Mouse (Mus musculus) pancreas, adult 10 weeks (tissue): ENCODE data around the gene Tm4sf5. TPM values are rescaled to one million over a fixed set of nuclear protein-coding genes. Genes with fewer than 3 reads are reported as not detected.

Source experiments
- polyA plus RNA-seq: library from polyadenylated mRNA; stranded (reverse); fragments of 350-450 nt; fragmentation: Illumina TruSeq; extraction: RNeasy Lipid Tissue Mini Kit (QIAGEN cat#74804); gene quantifications from one replicate; pipeline ENCODE4 v1.2.3, GENCODE M21; 2015; ENCODE audit warnings: low read depth, low replicate concordance; ENCODE audit not compliant: insufficient read depth

The Tm4sf5 gene
- 0.89 TPM for polyA plus RNA-seq

GRCm38 (mm10) chr11:70504970-70505369 is at the start of gene Tm4sf5:
Gene Tm4sf5 (plus strand): TSS chr11:70505244.

DNA sequence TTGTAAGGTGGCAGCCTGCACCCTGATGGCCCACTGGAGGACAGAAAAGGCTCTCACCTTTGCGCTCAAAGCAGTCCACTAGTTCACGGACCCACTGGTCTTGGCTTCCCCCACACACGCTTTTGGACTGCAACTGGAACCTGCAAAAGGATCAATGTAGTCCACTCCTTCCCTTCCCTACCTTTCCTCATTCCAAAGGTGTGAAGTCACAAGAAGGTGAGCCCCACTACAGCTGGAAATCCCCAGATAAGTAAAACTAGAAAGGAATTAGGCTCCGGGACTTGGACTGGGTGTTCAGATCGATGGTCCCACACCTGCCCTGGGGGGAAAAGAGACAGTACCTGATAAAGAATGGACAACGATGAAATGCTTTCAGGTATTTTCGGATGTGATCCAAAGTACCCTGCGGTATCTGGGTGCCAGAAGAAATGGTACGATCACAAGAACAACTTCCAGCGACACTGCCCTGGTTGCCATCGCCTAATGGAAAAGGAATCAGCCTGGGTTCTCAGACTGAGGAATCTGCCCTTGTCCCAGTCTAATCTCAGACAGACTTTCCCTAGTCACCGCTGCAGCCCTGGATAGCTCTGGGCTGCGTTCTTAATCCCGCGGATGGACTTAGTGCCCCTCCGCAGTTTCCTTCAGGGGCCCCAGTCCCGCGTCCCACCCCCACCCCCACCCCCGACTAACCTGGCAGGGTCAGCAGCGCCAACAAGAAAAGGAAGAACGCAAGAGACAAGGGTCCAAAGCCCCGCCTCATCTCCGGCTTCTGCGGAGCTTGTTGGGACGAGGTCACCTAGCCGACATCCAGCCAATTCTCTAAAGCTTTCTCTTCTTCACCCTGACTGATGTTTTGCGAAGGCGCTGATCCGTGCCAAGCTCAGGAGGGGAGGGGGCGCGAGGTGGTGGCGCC is 46.1 kb upstream of the Tm4sf5 start, which contains the start of gene Zmynd15:
Gene Zmynd15 (plus strand): TSS at position 746 of the 913 bp plus-strand sequence.

DNA sequence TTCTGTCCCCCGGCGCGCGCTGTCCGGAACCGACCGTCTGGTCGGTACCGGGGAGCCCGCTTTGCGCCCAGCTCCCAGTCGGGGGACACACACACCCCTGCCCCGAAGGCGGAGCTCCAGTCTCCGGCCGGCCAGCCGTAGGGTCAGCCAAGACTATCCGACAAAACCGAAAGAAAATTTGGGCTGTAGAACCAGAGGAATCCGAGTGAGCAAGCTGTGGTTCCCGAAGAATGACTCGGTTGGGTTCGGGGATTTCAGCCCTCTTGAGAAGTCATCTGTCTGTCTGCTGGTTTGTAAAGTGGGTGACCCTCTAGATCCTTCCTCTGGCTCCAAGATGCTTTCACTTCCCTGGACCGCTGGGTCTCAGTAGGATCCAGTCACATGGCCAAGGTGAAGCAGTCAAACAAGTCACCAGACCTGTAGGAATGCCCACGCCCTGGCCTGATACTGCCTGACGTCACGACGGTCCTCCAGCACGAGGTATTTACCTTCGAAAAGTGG is 45.4 kb upstream of the Tm4sf5 start, which contains the start of gene Cxcl16:
Gene Cxcl16 (minus strand): TSS at position 384 of the 501 bp plus-strand sequence.

DNA sequence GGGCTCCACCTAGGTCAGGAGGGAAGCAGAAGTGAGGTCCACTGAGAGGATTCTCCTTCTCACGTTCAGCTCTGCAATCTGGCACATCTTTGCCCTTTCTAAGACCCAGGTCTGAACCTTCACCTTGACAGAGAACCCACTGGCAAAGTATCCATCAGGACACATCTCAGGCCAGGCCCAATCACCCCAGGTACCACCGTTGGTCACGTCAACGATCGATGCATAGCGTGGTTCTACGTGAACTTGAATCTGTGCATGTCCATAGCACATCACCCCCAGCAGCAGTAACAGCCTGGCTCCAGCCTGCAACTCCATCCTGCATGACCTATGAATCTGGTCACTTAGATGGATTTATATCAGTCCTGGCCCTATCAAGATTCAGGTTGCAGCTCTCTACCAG is 9.2 kb downstream of the Tm4sf5 start, which contains the start of gene Vmo1:
Gene Vmo1 (minus strand): TSS at position 329 of the 400 bp plus-strand sequence.

DNA sequence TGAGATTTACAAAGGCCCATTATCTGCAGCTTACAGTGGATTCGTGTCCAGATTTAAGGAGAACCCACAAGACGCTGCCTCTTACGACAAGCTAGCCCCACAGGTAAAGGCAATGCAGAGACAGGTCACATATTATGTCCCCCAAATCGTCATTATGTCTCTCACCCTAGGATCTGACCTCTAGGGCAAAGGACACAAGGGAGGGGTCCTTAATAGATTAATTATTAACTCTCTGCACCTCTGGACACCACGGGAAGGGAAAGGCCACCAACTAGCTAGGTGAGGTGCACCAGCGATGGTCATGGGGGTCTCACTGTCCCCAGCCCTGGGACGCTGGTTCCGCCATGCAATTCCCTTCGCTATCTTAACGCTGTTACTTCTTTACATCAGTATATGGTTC is 13.9 kb downstream of the Tm4sf5 start, which contains the start of gene Gltpd2:
Gene Gltpd2 (plus strand): TSS at position 274 of the 400 bp plus-strand sequence.

GRCm38 (mm10) chr11:70525184-70525678 is 20.2 kb downstream of the Tm4sf5 start, which contains the start of gene Psmb6:
Gene Psmb6 (plus strand): TSS chr11:70525367.

GRCm38 (mm10) chr11:70532839-70533238 is 27.8 kb downstream of the Tm4sf5 start, which contains the start of gene Gm40193:
Gene Gm40193 (minus strand): TSS chr11:70532939.

DNA sequence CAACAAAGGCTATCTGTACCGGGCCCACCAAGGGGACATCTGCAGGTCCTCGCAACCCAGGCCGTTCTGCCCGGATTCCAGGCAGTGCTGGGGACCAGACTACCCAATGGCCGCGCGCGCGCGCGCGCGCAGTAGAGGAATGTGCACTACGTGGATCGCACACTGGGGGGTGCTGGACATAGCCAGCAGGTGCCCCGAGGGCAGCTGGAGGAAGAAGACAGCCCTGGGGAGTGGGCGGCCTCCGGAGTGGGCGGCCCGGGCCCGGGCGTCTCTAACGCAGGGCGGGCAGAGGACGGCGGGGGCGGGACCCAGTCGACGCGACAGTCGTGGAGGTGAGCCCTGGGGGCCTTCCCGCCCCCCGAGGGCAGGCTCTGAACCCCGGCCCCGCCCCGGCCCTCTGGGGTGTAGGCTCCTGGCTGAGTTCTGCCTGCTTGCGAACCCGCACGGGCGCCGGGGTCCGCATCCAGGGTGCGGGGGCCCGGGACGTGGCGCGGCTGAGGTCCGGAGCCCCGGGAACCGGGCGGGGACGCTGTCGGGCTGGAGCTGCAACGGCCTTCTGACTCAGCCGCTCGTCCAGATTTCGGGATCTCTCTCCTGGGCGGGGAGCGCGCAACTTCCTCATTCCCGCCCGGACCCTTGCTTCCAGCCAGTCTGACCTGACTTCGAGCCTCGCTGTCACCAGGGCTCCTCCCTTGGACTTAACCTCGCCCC is 35.0 kb downstream of the Tm4sf5 start, which contains the start of gene Pld2:
Gene Pld2 (plus strand): TSS at position 188 of the 711 bp plus-strand sequence.

Other genes with a start within 250 kb of the Tm4sf5 start
- 3.0 TPM for gene Alox12, start 249.9 kb upstream of the Tm4sf5 start, polyA plus RNA-seq
- gene Alox12e, start 182.6 kb upstream of the Tm4sf5 start, polyA plus RNA-seq: not detected
- gene Alox15, start 153.2 kb upstream of the Tm4sf5 start, polyA plus RNA-seq: 2.8 TPM
- 4.6 TPM for gene Pelp1, start 95.2 kb upstream of the Tm4sf5 start, polyA plus RNA-seq
- gene Arrb2, start 72.6 kb upstream of the Tm4sf5 start, polyA plus RNA-seq: 29.3 TPM
- 6.4 TPM for gene Med11, start 53.3 kb upstream of the Tm4sf5 start, polyA plus RNA-seq
- 0.70 TPM for gene Zmynd15, start 45.8 kb upstream of the Tm4sf5 start, polyA plus RNA-seq
- 4.3 TPM for gene Cxcl16, start 45.3 kb upstream of the Tm4sf5 start, polyA plus RNA-seq
- gene Vmo1, start 9.4 kb downstream of the Tm4sf5 start, polyA plus RNA-seq: not detected
- gene Gltpd2, start 14.0 kb downstream of the Tm4sf5 start, polyA plus RNA-seq: not detected
- gene Psmb6, start 20.1 kb downstream of the Tm4sf5 start, polyA plus RNA-seq: 69.1 TPM
- not detected for gene Gm40193, start 27.7 kb downstream of the Tm4sf5 start, polyA plus RNA-seq
- 6.0 TPM for gene Pld2, start 34.8 kb downstream of the Tm4sf5 start, polyA plus RNA-seq
- gene Mink1, start 57.6 kb downstream of the Tm4sf5 start, polyA plus RNA-seq: 17.6 TPM
- gene 4930544D05Rik, start 110.6 kb downstream of the Tm4sf5 start, polyA plus RNA-seq: not detected
- gene Chrne, start 114.0 kb downstream of the Tm4sf5 start, polyA plus RNA-seq: not detected
- not detected for gene Gp1ba, start 133.9 kb downstream of the Tm4sf5 start, polyA plus RNA-seq
- gene Rnf167, start 142.0 kb downstream of the Tm4sf5 start, polyA plus RNA-seq: 37.6 TPM
- 17.3 TPM for gene Slc25a11, start 142.2 kb downstream of the Tm4sf5 start, polyA plus RNA-seq
- 118 TPM for gene Pfn1, start 149.4 kb downstream of the Tm4sf5 start, polyA plus RNA-seq
- 16.0 TPM for gene Eno3, start 152.0 kb downstream of the Tm4sf5 start, polyA plus RNA-seq
- 17.9 TPM for gene Spag7, start 164.2 kb downstream of the Tm4sf5 start, polyA plus RNA-seq
- 9.5 TPM for gene Camta2, start 182.9 kb downstream of the Tm4sf5 start, polyA plus RNA-seq
- gene Inca1, start 194.9 kb downstream of the Tm4sf5 start, polyA plus RNA-seq: 2.5 TPM
- gene Kif1c, start 195.3 kb downstream of the Tm4sf5 start, polyA plus RNA-seq: 13.3 TPM